Mouse (Mus musculus): ENCODE data around the gene Sbf1. TPM values are rescaled to one million over a fixed set of nuclear protein-coding genes. Genes with fewer than 3 reads are reported as not detected.

Sbf1 gene
- polyA plus RNA-seq, 1 experiment, result 222 TPM

DNA sequence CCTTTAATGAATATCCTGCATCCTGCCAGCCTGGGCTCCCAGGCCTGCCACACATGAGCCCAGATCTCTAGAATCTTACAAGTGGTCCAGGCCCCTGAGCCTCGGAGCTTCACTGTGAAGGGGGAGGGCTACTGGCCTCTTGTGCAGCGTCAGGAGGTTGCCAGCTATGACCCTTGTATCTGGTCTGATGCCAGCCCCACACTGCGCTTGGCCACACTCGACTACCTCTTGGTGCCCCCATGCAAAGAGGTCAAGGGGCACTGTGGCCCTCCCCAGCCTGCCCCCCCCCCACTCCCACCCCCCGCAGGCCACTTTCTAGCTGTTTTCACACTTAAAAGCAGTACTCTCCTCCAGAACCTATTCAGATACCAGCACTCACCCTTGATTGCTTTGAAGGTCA, 11.3 kb upstream of the Sbf1 start:
- TF ChIP-seq MYOD1 (IDR thresholded peaks at IDR 0.05; ENCODE audit: control insufficient read depth in 1 of 3, insufficient read length in 2 of 3, low read depth in 2 of 3) (no peak), POLR2AphosphoS2 (IDR thresholded peaks at IDR 0.05; ENCODE audit: insufficient read length, low read depth) (peak; percentile 83), MAX (IDR thresholded peaks at IDR 0.05; ENCODE audit: low read depth) (no peak), CEBPB (IDR thresholded peaks at IDR 0.05; ENCODE audit: insufficient read depth, poor library complexity, severe bottlenecking) (no peak), TCF3 (IDR thresholded peaks at IDR 0.05; ENCODE audit: insufficient read length, low read depth) (no peak), POLR2A (IDR thresholded peaks at IDR 0.05; ENCODE audit: insufficient read length, low read depth) (peak; percentile 27), SRF (IDR thresholded peaks at IDR 0.05; ENCODE audit: control insufficient read depth, insufficient read length, low read depth) (no peak), E2F4 (IDR thresholded peaks at IDR 0.05; ENCODE audit: insufficient read depth) (no peak), REST (IDR thresholded peaks at IDR 0.05; ENCODE audit: insufficient read depth, insufficient read length) (no peak)

DNA sequence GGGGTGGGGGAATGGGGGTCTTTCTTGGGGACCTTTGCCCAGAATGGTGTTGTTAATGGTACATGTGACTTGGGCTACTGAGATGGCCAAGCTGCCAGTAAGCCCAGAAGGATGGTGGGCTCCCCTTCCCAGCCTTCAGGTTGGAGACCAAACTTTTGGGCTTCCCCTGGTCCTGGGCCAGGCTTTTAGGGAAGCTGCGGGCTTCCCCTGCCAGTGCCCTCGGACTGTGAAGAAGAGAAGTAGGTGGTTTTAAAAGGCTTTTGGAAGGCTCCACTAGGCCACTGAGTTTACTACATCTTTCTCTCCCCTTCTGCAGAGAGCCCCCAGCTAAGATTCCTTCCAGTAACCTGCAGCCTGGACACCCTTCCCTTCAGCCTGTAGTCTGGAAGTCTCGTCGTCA, 8.5 kb upstream of the Sbf1 start:
- peak overlapping the region; percentile 24 for H3ac ChIP-seq (ENCODE audit: control insufficient read depth, insufficient read length)
- TF ChIP-seq E2F4 (IDR thresholded peaks at IDR 0.05; ENCODE audit: insufficient read depth) (no peak), MAX (IDR thresholded peaks at IDR 0.05; ENCODE audit: low read depth) (no peak), SRF (IDR thresholded peaks at IDR 0.05; ENCODE audit: control insufficient read depth, insufficient read length, low read depth) (no peak)
- no peaks in the 10 kb centered on the region for H3K36me3 ChIP-seq (ENCODE audit: control insufficient read depth, insufficient read depth)
- H3K4me2 ChIP-seq (ENCODE audit: low read depth), result peak overlapping the region; percentile 86
- H3K79me2 ChIP-seq (ENCODE audit: control insufficient read depth, insufficient read depth), result no peaks in the 10 kb centered on the region
- peak overlapping the region; percentile 79 for H3K4me3 ChIP-seq
- H3K27me3 ChIP-seq (ENCODE audit: control insufficient read depth, insufficient read depth, insufficient read length), result no peaks in the 10 kb centered on the region

More for the DNA sequence above, 11.3 kb upstream of the Sbf1 start:
- Histone ChIP-seq H3K4me2 (ENCODE audit: low read depth) (no peak overlapping the region), H3K36me3 (ENCODE audit: control insufficient read depth, insufficient read depth) (no peaks in the 10 kb centered on the region), H3K79me2 (ENCODE audit: control insufficient read depth, insufficient read depth) (no peaks in the 10 kb centered on the region), H3K4me3 (no peak overlapping the region), H3K27me3 (ENCODE audit: control insufficient read depth, insufficient read depth, insufficient read length) (no peaks in the 10 kb centered on the region), H3ac (ENCODE audit: control insufficient read depth, insufficient read length) (no peak overlapping the region)

DNA sequence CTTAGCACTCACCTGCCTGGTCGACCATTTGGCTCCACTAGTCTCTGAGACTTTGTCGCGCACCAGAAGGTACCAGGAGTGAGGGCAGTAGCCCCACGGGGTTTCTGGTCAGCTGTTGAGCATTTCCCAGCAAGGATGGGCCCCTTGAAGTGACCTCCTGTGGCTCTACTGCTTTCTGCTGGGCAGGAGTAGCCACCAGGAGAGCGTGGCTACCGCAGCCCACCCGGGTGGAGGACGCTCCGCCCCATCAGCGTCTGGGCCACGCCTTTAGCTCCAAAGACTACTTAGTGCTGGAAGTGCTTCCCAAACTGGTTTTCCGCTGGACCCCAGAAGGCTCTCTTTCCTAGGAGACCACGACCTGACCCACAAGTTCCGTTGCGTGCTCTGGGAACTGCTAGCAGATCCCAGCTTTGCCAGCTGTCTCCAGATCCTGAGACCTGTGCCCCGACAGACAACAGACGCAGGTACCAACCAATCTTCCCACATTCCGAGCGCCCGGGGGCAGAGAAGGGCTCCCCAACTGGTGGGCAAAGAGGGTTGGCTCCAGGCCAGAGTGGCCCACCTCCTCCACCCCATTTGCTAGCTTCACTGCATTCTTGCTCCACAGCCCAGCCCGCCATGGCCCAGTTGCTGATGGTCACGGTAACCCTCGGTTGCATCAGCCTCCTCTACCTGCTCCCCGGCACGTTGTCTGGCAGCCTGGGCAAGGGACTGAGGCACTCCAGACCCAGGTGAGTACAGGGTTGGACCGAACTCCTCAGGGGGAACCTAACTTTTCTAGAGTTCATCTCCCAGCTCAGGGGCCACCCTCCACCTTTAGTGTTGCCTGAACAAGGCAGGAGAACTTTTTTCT, 7.8 kb upstream of the Sbf1 start, which contains the start of gene Adm2:
Adm2 (plus strand) TSS at position 51 of the 853 bp plus-strand sequence.
- H3K4me3 ChIP-seq, result peak within 1 kb of the TSS; percentile 79
- no peaks in the 10 kb centered on the region for H3K27me3 ChIP-seq (ENCODE audit: control insufficient read depth, insufficient read depth, insufficient read length)
- peak within 1 kb of the TSS; percentile 24 for H3ac ChIP-seq (ENCODE audit: control insufficient read depth, insufficient read length)
- H3K36me3 ChIP-seq (ENCODE audit: control insufficient read depth, insufficient read depth), result no peaks in the 10 kb centered on the region
- H3K4me2 ChIP-seq (ENCODE audit: low read depth), result peak within 1 kb of the TSS; percentile 86
- H3K79me2 ChIP-seq (ENCODE audit: control insufficient read depth, insufficient read depth), result no peaks in the 10 kb centered on the region
- TF ChIP-seq POLR2AphosphoS2 (IDR thresholded peaks at IDR 0.05; ENCODE audit: insufficient read length, low read depth), result peak; percentile 36
- no peak for TF ChIP-seq TCF12 (IDR thresholded peaks at IDR 0.05; ENCODE audit: insufficient read depth, poor library complexity, severe bottlenecking)
- no peak for TF ChIP-seq MYOD1 (IDR thresholded peaks at IDR 0.05; ENCODE audit: control insufficient read depth in 1 of 3, insufficient read length in 2 of 3, low read depth in 2 of 3)
- TF ChIP-seq USF1 (IDR thresholded peaks at IDR 0.05; ENCODE audit: low read depth), result no peak
- no peak for TF ChIP-seq TCF3 (IDR thresholded peaks at IDR 0.05; ENCODE audit: insufficient read length, low read depth)
- TF ChIP-seq MAX (IDR thresholded peaks at IDR 0.05; ENCODE audit: low read depth), result peak; percentile 75
- peak in 2 of 3 experiments; percentile 11 to 41 for TF ChIP-seq MYOG (IDR thresholded peaks at IDR 0.05; ENCODE audit: control insufficient read depth in 1 of 3, insufficient read depth in 1 of 3, insufficient read length in 2 of 3, low read depth in 2 of 3)
- peak; percentile 47; the same call in 1 of the 2 replicates for TF ChIP-seq CEBPB (IDR thresholded peaks at IDR 0.05; ENCODE audit: insufficient read depth, poor library complexity, severe bottlenecking)
- peak; percentile 58 for TF ChIP-seq POLR2A (IDR thresholded peaks at IDR 0.05; ENCODE audit: insufficient read length, low read depth)

DNA sequence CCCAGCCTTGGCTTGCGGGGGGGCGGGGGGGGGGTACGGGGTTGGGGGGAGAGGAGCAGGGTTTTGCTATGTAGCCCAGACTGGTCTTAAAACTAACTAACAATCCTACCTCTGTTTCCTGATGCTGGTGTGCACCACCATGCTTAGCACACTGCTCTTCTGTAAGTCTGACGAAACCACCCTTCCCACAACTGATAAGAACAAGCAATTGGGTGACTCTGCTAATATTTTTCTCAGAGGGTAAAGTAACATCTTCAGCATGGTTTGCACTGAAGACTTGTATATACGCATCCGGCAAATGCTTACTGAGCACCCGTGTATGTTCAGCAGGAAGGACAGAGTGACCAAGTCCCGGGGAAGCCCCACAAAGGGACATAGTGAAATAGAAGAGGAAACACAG, 6.2 kb upstream of the Sbf1 start:
- TF ChIP-seq MYOD1 (IDR thresholded peaks at IDR 0.05; ENCODE audit: control insufficient read depth in 1 of 3, insufficient read length in 2 of 3, low read depth in 2 of 3), result no peak
- TF ChIP-seq REST (IDR thresholded peaks at IDR 0.05; ENCODE audit: insufficient read depth, insufficient read length), result no peak
- TF ChIP-seq MAX (IDR thresholded peaks at IDR 0.05; ENCODE audit: low read depth), result no peak
- Histone ChIP-seq H3ac (ENCODE audit: control insufficient read depth, insufficient read length) (no peak overlapping the region), H3K4me2 (ENCODE audit: low read depth) (no peak overlapping the region), H3K36me3 (ENCODE audit: control insufficient read depth, insufficient read depth) (no peaks in the 10 kb centered on the region), H3K4me3 (no peak overlapping the region), H3K27me3 (ENCODE audit: control insufficient read depth, insufficient read depth, insufficient read length) (no peaks in the 10 kb centered on the region), H3K79me2 (ENCODE audit: control insufficient read depth, insufficient read depth) (no peaks in the 10 kb centered on the region)

DNA sequence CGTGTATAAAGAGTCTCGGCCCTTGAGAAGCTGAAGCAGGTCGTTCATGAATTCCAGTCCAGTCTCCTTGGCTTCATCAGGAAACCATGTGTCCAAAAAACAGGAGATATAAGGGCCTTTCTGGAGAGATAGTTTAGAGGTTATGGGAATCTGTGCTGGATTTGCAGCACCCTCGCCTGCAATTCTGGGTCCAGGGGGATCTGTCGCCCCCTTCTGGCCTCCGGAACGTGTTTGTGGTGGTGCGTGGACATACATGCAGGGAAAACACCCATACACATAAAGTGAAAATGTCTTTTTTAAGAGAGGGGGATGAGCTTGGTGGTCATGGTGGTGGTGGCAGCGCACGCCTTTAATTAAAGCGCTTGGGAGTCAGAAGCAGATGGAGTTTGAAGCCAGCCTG, 1.0 kb upstream of the Sbf1 start:
- peak overlapping the region; percentile 76 for H3K4me3 ChIP-seq
- no peak for TF ChIP-seq CEBPB (IDR thresholded peaks at IDR 0.05; ENCODE audit: insufficient read depth, poor library complexity, severe bottlenecking)
- no peak for TF ChIP-seq SRF (IDR thresholded peaks at IDR 0.05; ENCODE audit: control insufficient read depth, insufficient read length, low read depth)
- H3K4me2 ChIP-seq (ENCODE audit: low read depth), result no peak overlapping the region
- no peak overlapping the region for H3ac ChIP-seq (ENCODE audit: control insufficient read depth, insufficient read length)
- peaks cover 38% of the 10 kb centered on the region for H3K79me2 ChIP-seq (ENCODE audit: control insufficient read depth, insufficient read depth)
- H3K27me3 ChIP-seq (ENCODE audit: control insufficient read depth, insufficient read depth, insufficient read length), result no peaks in the 10 kb centered on the region
- H3K36me3 ChIP-seq (ENCODE audit: control insufficient read depth, insufficient read depth), result no peaks in the 10 kb centered on the region
